Mouse (Mus musculus) adrenal gland, adult 18-20 months (tissue): ENCODE results near the gene Snrnp27. TPM values are rescaled to one million over a fixed set of nuclear protein-coding genes. Genes with fewer than 3 reads are reported as not detected.

Experiments used
- DNase-seq, 2 experiments: peaks; one replicate each; pipeline ENCODE4 v3.0.0; 2021 to 2022; ENCODE audit warnings: low spot score in 2 of 2
- total RNA-seq, 2 experiments: library from RNA; stranded (reverse); gene quantifications; 1 replicate in 1 of 2; 2 replicates in 1 of 2; pipeline ENCODE4 v1.2.3; 2021

Gene Snrnp27
- total RNA-seq, 2 experiments from 2014 or later = 56.5 to 60.9 TPM

GRCm38 (mm10) chr6:86665560-86666307 is 18.6 kb downstream of the Snrnp27 start:
- DNase-seq = no peak

- DNase-seq = no peak
These were observed 19.2 kb downstream of the Snrnp27 start for GRCm38 (mm10) chr6:86665076-86665475.

GRCm38 (mm10) chr6:86660161-86660877 is 24.0 kb downstream of the Snrnp27 start:
- no peak for DNase-seq

GRCm38 (mm10) chr6:86658501-86658900 is 25.8 kb downstream of the Snrnp27 start:
- DNase-seq = no peak

- no peak for DNase-seq
These were observed 29.9 kb downstream of the Snrnp27 start for GRCm38 (mm10) chr6:86654270-86654916.

GRCm38 (mm10) chr6:86653026-86653425 is 31.3 kb downstream of the Snrnp27 start:
- DNase-seq = no peak

- no peak for DNase-seq
These were observed 38.2 kb downstream of the Snrnp27 start for GRCm38 (mm10) chr6:86646143-86646542.

- DNase-seq = no peak
These were observed 38.8 kb downstream of the Snrnp27 start for GRCm38 (mm10) chr6:86645551-86645950.

- DNase-seq = no peak
These were observed 39.4 kb downstream of the Snrnp27 start for GRCm38 (mm10) chr6:86644775-86645400.

- no peak for DNase-seq
These were observed 42.6 kb downstream of the Snrnp27 start for GRCm38 (mm10) chr6:86641716-86642115.

- DNase-seq = peak in 1 of 2 experiments; percentile 19
These were observed 43.5 kb downstream of the Snrnp27 start for GRCm38 (mm10) chr6:86640776-86641175.

GRCm38 (mm10) chr6:86640161-86640560 is 44.2 kb downstream of the Snrnp27 start:
- DNase-seq = no peak

GRCm38 (mm10) chr6:86639180-86640160 is 44.9 kb downstream of the Snrnp27 start:
- DNase-seq = no peak

- DNase-seq = no peak
These were observed 45.9 kb downstream of the Snrnp27 start for GRCm38 (mm10) chr6:86638434-86638833.

GRCm38 (mm10) chr6:86637860-86638259 is 46.5 kb downstream of the Snrnp27 start:
- no peak for DNase-seq

- DNase-seq = no peak
These were observed 47.0 kb downstream of the Snrnp27 start for GRCm38 (mm10) chr6:86637171-86637835.

GRCm38 (mm10) chr6:86636495-86636894 is 47.8 kb downstream of the Snrnp27 start:
- DNase-seq = peak in 1 of 2 experiments; percentile 33

- no peak for DNase-seq
These were observed 54.2 kb downstream of the Snrnp27 start for GRCm38 (mm10) chr6:86630141-86630540.

GRCm38 (mm10) chr6:86627946-86628345 is 56.4 kb downstream of the Snrnp27 start, which contains the start of gene Asprv1:
Gene Asprv1, plus strand, starts transcription at chr6:86628164.
- no peak for DNase-seq
